Mouse (Mus musculus) B cell, adult 67 days (primary cell): Measurements from ENCODE around the gene Nppb. TPM values are rescaled to one million over a fixed set of nuclear protein-coding genes. Genes with fewer than 3 reads are reported as not detected.

Experiments used
- total RNA-seq, 2 experiments: library from RNA; stranded (reverse); gene quantifications; 4 replicates each; pipeline ENCODE4 v1.2.4; 2023

Gene Nppb
- not detected for total RNA-seq

DNA sequence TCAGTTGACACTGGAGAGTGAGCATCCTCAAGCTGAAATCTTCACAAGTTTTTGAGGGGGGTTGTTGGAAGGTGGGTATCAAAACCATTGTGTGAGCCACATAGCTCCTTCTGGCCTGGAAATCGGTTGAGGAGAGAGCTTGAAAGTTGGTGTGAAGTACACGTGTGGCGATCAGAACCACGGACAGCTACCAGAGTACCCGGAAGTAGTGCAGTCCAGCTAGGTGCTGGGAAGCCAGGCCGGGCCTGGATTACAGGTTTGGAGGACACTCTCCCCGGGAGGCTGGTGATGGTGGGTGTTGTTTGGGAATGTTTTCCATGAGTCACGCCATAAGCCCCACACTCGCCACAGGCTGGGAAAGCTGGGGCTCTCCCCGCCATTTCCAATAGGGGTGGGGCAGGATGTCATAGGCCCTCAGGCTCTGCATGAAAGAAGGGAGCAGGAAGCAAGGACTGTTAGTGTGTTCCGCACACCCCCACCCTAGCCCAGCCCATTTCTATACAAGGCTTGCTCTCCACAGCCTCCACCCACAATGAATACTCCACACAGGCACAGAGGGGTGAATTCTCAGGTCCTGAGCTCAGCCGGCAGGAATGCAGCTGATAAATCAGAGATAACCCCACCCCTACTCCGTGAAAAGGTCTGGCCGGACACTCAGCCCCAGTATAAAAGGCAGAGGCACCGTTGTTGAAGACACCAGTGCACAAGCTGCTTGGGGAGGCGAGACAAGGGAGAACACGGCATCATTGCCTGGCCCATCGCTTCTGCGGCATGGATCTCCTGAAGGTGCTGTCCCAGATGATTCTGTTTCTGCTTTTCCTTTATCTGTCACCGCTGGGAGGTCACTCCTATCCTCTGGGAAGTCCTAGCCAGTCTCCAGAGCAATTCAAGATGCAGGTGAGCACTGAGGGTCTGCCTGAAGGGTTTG is at the start of gene Nppb:
Gene Nppb, plus strand, starts transcription at position 584 of the 928 bp plus-strand sequence.

DNA sequence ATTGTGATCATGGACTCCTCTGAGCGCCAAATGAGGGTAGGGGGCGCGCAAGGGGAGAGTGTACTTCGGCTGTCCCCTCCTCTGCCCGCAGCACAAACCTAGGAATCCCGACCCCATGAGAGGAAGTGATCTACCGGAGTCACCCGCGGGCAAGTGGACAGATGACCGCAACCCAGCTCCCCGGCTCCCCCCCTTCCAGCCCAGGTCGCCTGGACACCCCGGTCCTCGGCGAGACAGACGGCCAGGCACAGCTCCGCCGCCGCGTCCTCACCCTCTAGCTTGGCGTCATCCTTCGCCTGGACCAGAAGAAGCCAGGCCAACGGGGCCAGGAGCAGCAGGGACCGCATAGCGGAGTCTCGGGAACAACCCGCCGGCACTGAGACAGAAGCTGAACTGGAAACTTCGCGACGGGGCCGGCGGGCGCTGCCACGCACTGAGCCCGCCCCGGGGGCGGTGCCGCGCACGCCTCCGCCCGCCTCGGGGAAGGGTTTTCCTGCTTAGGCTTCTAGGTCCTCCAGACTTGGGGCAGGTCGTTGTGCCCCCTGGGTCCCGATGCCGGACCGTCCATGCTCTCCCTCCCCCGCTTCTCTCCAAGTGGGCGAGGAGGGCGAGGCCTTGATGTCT is 49.1 kb upstream of the Nppb start, which contains the start of gene Plod1:
Gene Plod1, minus strand, starts transcription at position 437 of the 624 bp plus-strand sequence.

DNA sequence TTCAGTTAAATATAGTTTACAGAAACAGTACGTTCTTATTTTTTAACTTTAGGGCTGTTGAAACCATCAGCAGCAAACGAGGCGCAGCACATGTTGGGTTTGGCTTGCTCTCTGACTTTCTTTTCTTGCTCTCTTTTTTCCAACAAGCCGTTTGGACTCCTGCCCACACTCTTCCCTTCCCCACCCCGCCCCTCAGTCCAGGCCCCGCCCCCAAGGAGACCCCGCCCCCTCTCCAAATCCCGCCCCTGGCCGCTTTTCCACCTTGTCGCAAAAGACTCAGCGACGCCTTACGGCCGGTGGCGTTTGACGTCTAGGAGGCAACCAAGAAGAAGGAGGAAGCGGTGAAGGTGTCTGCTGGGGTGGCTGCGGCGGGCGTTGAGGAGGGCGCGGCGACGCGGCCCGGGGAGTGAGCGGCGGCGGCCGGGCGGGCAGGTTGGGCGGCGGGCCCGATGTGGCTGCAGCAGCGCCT is 45.0 kb upstream of the Nppb start, which contains the start of gene 2510039O18Rik:
Gene 2510039O18Rik, plus strand, starts transcription at position 320 of the 469 bp plus-strand sequence.

DNA sequence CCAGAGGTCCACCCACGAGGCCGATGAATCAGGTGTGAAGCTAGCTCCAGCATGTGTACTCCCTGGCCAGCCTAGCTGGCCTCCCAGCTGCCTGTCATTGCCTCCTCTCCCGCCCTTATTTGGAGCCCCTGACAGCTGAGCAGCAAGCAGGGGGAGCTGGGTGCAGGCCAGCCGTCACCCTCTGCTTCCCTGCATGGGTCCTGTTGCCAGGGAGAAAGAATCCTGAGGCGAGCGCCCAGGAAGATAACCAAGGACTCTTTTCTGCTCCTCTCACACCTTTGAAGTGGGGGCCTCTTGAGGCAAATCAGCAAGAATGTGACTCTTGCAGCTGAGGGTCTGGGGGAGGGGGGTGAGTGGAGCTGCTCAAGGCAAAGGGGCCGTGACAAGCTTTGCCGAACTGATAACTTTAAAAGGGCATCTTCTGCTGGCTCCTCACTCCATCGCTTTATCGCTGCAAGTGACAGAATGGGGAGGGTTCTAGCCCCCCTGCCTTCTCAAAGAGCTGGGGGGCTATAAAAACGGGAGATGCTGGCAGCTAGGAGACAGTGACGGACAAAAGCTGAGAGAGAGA is 14.7 kb downstream of the Nppb start, which contains the start of gene Nppa:
Gene Nppa, plus strand, starts transcription at position 521 of the 571 bp plus-strand sequence.

Other genes starting within 250 kb of the Nppb start
- gene Zfp984, start 176.0 kb upstream of the Nppb start, total RNA-seq = 10 to 100 TPM; 17.2 to 17.9 TPM
- 10 to 100 TPM; 14.4 to 23.7 TPM for gene Zfp933, start 137.4 kb upstream of the Nppb start, total RNA-seq
- 10 to 100 TPM; 46.2 to 52.4 TPM for gene Miip, start 117.0 kb upstream of the Nppb start, total RNA-seq
- 10 to 100 TPM in 1 of 2 experiments, 1 to 10 TPM in 1; 9.8 to 16.0 TPM for gene Fv1, start 116.8 kb upstream of the Nppb start, total RNA-seq
- 10 to 100 TPM; 46.3 to 53.6 TPM for gene Mfn2, start 81.1 kb upstream of the Nppb start, total RNA-seq
- 1 to 10 TPM; 6.5 to 6.7 TPM for gene Plod1, start 49.0 kb upstream of the Nppb start, total RNA-seq
- 10 to 100 TPM; 65.5 to 69.7 TPM for gene 2510039O18Rik, start 44.9 kb upstream of the Nppb start, total RNA-seq
- gene Nppa, start 14.9 kb downstream of the Nppb start, total RNA-seq = not detected
- 10 to 100 TPM; 38.3 to 38.7 TPM for gene Clcn6, start 53.0 kb downstream of the Nppb start, total RNA-seq
- 10 to 100 TPM; 15.1 to 18.0 TPM for gene Mthfr, start 53.3 kb downstream of the Nppb start, total RNA-seq
- gene Agtrap, start 102.2 kb downstream of the Nppb start, total RNA-seq = 10 to 100 TPM; 12.8 to 16.6 TPM
- gene Mad2l2, start 144.6 kb downstream of the Nppb start, total RNA-seq = 10 to 100 TPM; 29.2 to 31.7 TPM
- not detected for gene Draxin, start 144.9 kb downstream of the Nppb start, total RNA-seq
- 10 to 100 TPM; 14.1 to 18.5 TPM for gene Fbxo6, start 166.4 kb downstream of the Nppb start, total RNA-seq
- 1 to 10 TPM; 5.6 to 6.2 TPM for gene Fbxo44, start 174.7 kb downstream of the Nppb start, total RNA-seq
- gene Fbxo2, start 174.8 kb downstream of the Nppb start, total RNA-seq = not detected